Mouse (Mus musculus) ES-E14 (cell line): ENCODE results near the gene Retsat. TPM values are rescaled to one million over a fixed set of nuclear protein-coding genes. Genes with fewer than 3 reads are reported as not detected.

Experiments used
- DNase-seq: peaks from one replicate; pipeline ENCODE4 v3.0.0-alpha.2; 2013; ENCODE audit warnings: low read depth, low spot score
- H3K27ac ChIP-seq: 2 replicates; pipeline ENCODE4 v1.5.1; 2012; ENCODE audit warnings: low read depth, mild to moderate bottlenecking, low read length, moderate library complexity, mixed read lengths; ENCODE audit not compliant: poor library complexity, insufficient read depth, severe bottlenecking
- H3K36me3 ChIP-seq: 2 replicates; pipeline ENCODE4 v1.6.1; 2012; ENCODE audit warnings: mild to moderate bottlenecking, low read length, moderate library complexity, mixed read lengths; ENCODE audit not compliant: control insufficient read depth, poor library complexity, insufficient read depth, severe bottlenecking
- H3K4me1 ChIP-seq, 2 experiments: fragments of 150-350 bp in 1 of 2; sonication (generic) in 1 of 2; 2 replicates each; pipeline ENCODE4 v1.6.1; 2012; ENCODE audit warnings: low read length in 2 of 2, mild to moderate bottlenecking in 1 of 2, mixed read lengths in 1 of 2; ENCODE audit not compliant: control insufficient read depth in 2 of 2, insufficient read depth in 2 of 2, poor library complexity in 1 of 2
- H3K4me3 ChIP-seq, 2 experiments: fragments of 150-350 bp in 1 of 2; sonication (generic) in 1 of 2; 2 replicates each; pipeline ENCODE4 v1.5.1; 2012; ENCODE audit warnings: low read length in 2 of 2, low read depth in 1 of 2, mild to moderate bottlenecking in 1 of 2, mixed read lengths in 1 of 2; ENCODE audit not compliant: insufficient read depth in 1 of 2, poor library complexity in 1 of 2, severe bottlenecking in 1 of 2
- H3K9ac ChIP-seq: 2 replicates; pipeline ENCODE4 v1.6.1; 2012; ENCODE audit warnings: low read depth, mild to moderate bottlenecking, low read length, mixed read lengths; ENCODE audit not compliant: poor library complexity, insufficient read depth, severe bottlenecking
- H3K9me3 ChIP-seq: fragments of 150-350 bp; sonication (generic); 2 replicates; pipeline ENCODE4 v1.6.1; 2012; ENCODE audit warnings: low read depth, mild to moderate bottlenecking, low read length; ENCODE audit not compliant: control insufficient read depth, insufficient read depth
- CHD2 ChIP-seq: IDR thresholded peaks from 2 replicates; pipeline ENCODE4 v1.6.1; 2014; ENCODE audit warnings: mild to moderate bottlenecking, low read depth, low read length, inconsistent platforms
- HCFC1 ChIP-seq: IDR thresholded peaks from 2 replicates; pipeline ENCODE4 v1.6.1; 2012; ENCODE audit warnings: low read length, inconsistent platforms, borderline replicate concordance; ENCODE audit not compliant: insufficient read depth
- MAFK ChIP-seq: IDR thresholded peaks from 2 replicates; pipeline ENCODE4 v1.6.1; 2014; ENCODE audit warnings: mild to moderate bottlenecking, low read depth, low read length, inconsistent platforms; ENCODE audit not compliant: insufficient read depth
- ZC3H11A ChIP-seq: IDR thresholded peaks from 2 replicates; pipeline ENCODE4 v1.6.1; 2012; ENCODE audit warnings: low read depth, mild to moderate bottlenecking, inconsistent platforms, low read length, borderline replicate concordance
- ZNF384 ChIP-seq: IDR thresholded peaks from 2 replicates; pipeline ENCODE4 v1.6.1; 2012; ENCODE audit warnings: low read depth, low read length, inconsistent platforms
- in situ Hi-C, 2 experiments: fragments of 600-800 bp; cut with MboI; formaldehyde crosslinking; loops; one replicate each; pipeline ENCODE4 v1.15.1; 2025; ENCODE audit warnings: low sequenced_read_pairs in 2 of 2, inconsistent platforms in 1 of 2; ENCODE audit not compliant: unreplicated experiment in 2 of 2
- total RNA-seq: library from RNA; depleted of rRNA; stranded (reverse); fragments of 300-350 nt; gene quantifications from 2 replicates; pipeline ENCODE4 v1.2.3, GENCODE M21; 2012; rRNA removed

Gene Retsat
- 20.2 and 39.6 TPM in 2 replicates for total RNA-seq

DNA sequence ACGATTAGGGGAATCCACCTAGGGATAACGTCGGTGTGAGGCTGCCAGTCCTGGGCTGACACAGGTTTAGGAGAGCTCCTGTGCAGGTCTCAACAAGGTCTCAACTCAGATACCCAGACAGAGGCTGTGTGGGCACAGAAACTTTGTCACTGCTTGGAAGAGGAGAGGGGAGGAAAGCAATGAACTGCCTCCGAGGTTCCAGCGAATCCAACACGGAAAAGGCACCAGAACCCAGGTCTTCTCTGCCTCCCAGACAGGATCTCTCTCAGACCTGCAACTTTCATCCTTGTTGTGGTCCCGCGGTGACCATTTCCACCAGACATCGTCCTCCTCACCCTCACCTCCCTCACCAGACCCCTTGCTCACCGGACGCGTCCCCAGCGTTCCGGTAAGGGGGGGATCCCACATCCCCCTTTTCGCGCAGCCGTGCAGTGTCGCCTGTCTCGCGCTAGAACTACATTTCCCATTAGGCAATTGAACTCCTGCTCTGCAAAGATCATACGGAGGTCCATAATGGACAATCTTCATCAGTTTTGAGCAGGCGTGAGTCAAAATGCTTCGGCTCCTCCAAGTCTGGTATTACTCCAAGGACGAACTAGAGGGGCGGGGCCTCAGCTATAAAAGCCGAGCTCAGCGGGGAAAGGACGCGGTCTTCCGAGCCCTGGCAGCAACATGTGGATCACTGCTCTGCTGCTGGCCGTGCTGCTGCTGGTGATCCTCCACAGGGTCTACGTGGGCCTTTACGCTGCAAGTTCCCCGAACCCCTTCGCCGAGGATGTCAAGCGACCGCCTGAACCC, at the start of gene Retsat, which contains the start of gene Elmod3:
Gene Retsat, plus strand, starts transcription at position 520 of the 798 bp plus-strand sequence.
Gene Elmod3, minus strand, starts transcription at position 458 of the 798 bp plus-strand sequence.
- Histone ChIP-seq H3K4me3 (peak within 1 kb of the TSS; percentile 64 to 89), H3K4me1 (peaks cover 0 to 2% of the 10 kb centered on the region in 2 experiments; a peak in 1 of 4 replicates), H3K9ac (peak within 1 kb of the TSS; percentile 81), H3K27ac (no peak within 1 kb of the TSS), H3K36me3 (no peaks in the 10 kb centered on the region), H3K9me3 (no peaks in the 10 kb centered on the region)
- in situ Hi-C loops: no loop called here
- DNase-seq: peak; percentile 95
- TF ChIP-seq HCFC1 (peak; percentile 99), MAFK (no peak)

DNA sequence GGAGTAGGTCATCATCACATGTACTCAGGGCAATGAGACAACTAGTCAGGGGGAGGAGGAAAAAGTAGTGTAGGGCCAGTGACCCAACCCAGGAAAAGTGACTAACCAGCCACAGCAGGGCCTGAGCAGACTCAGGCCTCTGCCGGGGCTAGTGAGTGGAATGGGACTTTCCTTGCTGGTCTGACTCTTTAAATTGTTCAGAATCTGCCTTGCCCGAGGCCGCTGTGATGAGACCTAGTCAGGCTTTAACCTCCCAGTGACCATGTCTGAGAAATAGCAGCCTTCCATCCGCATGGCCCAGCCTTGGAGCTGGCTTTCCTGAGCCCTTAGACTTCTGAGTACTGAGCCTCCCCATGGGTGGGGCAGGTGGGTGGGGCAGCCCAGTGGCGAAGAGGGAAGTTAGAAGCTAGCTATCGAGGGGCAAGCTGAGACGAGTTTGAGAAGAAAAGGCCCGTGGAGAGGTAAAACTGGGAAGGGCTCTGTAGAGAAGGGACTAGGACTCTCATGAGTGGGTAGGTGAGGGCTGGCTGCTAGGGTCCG, 49.2 kb upstream of the Retsat start:
- no peak for DNase-seq
- H3K4me1 ChIP-seq: peaks cover 2 to 8% of the 10 kb centered on the region in 2 experiments; a peak in 1 of 4 replicates
- peak overlapping the region; percentile 62; the same call in 1 of the 2 replicates for H3K9ac ChIP-seq
- H3K36me3 ChIP-seq: no peaks in the 10 kb centered on the region
- in situ Hi-C loops: loop anchor here in 1 of 2 experiments (10.0 kb wide), 1 partner anchor 286 kb away; no protein-coding TSS in a partner anchor
- TF ChIP-seq ZC3H11A (no peak), HCFC1 (no peak), CHD2 (no peak), MAFK (no peak), ZNF384 (no peak)
- H3K27ac ChIP-seq: no peak overlapping the region; the same call in 1 of the 2 replicates
- no peaks in the 10 kb centered on the region for H3K9me3 ChIP-seq
- H3K4me3 ChIP-seq: no peak overlapping the region

DNA sequence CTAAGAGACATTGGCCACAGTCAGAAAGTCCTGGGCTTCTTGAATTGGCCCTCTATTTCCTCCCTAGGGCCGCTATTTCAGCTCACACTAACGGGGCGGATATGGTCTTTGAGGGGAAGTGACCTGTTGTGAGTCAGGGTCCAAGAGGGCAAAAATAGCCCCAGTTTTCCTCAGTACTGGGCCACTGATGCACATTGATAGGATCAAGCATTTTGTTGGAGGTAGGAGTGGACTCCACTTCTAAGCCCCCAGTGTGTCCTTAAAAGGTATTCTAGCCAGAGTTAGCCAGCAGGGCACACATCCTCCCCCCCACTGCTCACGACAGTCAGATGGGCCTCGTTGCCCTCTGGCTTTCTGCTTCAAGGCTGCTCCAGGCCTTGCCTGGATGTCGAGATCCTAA, 48.2 kb upstream of the Retsat start:
- H3K4me1 ChIP-seq: peaks cover 2 to 8% of the 10 kb centered on the region in 2 experiments; a peak in 1 of 4 replicates
- no peaks in the 10 kb centered on the region for H3K9me3 ChIP-seq
- no peak overlapping the region for H3K27ac ChIP-seq
- H3K9ac ChIP-seq: no peak overlapping the region
- no peak overlapping the region for H3K4me3 ChIP-seq
- H3K36me3 ChIP-seq: no peaks in the 10 kb centered on the region
- DNase-seq: no peak
- no peak for TF ChIP-seq CHD2
- in situ Hi-C loops: no loop called here

DNA sequence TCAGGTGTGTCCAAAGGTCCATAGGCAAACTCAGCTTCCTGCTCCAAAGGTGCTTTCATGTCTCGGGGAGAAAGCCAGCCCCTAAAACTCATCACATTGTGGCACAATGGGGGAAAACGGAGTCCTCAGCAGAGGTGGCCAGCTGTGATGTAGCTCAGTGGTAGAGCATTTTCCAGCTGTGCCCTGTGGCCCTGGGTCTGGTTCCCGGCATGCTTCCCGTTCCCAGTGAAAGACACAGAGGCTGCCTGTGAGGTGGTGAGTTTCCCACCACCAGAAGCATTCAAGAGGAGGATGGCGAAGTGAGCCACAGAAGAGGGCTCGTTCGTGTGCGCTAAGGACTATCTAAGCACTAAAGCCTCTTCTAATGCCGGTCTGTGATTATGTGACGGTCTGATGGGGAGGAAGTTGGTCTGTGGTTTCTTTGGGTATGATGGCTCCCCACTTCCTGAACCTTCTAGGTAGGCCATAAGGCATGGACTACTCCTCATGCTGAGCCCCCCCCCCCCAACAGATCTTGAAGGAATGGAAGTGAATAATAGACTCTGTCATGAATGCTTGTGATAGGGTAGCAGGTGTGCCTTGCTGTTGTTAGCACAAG, 47.7 kb upstream of the Retsat start:
- no peak overlapping the region for H3K4me3 ChIP-seq
- H3K27ac ChIP-seq: no peak overlapping the region
- no peak for DNase-seq
- in situ Hi-C loops: no loop called here
- H3K9ac ChIP-seq: no peak overlapping the region
- H3K36me3 ChIP-seq: no peaks in the 10 kb centered on the region
- no peaks in the 10 kb centered on the region for H3K9me3 ChIP-seq
- TF ChIP-seq ZNF384 (no peak), CHD2 (no peak), HCFC1 (no peak), MAFK (no peak), ZC3H11A (no peak)
- peaks cover 2 to 6% of the 10 kb centered on the region in 2 experiments; a peak in 1 of 4 replicates for H3K4me1 ChIP-seq
